Mouse (Mus musculus): ENCODE results near the gene Hscb. TPM values are rescaled to one million over a fixed set of nuclear protein-coding genes. Genes with fewer than 3 reads are reported as not detected.
"Not testable (repeated sequence)": the region's sequence is repeated elsewhere in the genome, so short reads cannot be mapped to it uniquely, and the experiment has no call there.

Hscb gene
- total RNA-seq, 2 experiments from 2014 or later: 16.4 to 20.7 TPM

DNA sequence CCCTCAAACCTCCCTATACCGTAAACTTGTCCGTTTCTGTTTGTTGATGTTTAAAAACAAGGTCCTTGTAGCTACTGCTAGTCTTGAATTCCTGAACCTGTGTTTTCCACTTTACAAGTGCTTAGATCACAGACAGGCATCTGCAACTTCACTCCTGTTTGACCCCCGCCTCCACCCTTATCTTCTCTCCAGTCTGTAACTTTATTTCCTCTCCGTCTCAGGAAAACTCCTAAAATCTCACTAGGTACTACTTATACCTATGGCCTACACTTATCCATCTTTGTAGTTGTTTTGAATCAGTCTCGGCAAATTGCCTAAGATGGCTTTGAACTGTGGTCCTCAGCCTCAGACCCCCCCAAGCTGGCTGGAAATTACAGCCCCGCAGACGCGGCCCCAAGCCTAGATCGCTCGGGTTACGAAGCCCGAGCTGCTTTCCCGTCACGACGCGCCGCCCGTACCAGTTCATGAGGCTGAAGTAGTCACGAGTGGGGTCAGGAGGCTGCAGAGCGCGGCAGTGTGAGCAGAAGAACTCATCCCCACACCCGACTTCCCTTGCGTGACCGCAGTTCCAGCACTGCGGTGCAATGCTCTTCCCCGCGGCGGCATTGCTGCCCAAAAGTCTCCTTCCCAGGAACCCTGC is 419 bp downstream of the Hscb start:
- DNase-seq: no peak
- intact Hi-C loops (cut with DNase I): loop anchor here (5.0 kb wide), 3 partner anchors 52 to 418 kb away; no protein-coding TSS in a partner anchor

DNA sequence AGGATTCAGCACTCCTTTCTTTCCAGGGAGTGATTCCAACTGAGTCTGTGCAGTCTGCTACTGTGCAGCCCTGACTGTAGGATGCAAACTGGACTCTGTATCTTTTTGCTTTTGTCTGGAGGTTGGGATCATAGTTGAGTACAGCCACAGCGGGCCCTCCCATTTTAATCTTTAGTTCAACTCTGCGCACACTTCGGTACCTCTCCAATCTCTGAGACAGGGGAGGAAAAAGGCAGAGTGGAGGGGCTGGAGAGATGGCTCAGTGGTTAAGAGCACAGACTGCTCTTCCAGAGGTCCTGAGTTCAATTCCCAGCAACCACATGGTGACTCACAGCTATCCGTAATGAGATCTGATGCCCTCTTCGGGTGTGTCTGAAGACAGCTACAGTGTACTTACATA is 1.6 kb downstream of the Hscb start:
- DNase-seq: not testable (repeated sequence)
- intact Hi-C loops (cut with DNase I): loop anchor here (5.0 kb wide), 3 partner anchors 51 to 419 kb away; no protein-coding TSS in a partner anchor

DNA sequence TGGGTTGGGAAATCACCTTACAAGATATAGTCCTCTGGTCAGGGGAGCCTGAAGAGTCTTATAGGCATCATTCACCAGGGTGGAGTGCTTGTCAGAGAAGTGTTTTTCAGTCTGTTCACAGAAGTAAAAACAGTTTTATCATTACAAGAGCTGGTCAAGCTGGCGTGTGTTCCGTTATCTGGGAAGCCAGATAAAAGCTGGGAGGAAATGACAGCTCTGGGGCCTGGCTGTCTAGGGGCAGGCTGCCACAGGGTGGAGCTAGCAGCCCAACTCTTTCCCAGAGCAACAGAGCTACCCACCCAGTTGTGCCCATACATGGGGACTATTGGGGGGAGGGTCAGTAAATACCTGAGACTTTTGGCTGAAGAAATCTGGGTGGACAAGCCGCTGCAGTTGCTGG is 3.6 kb downstream of the Hscb start:
- peak; percentile 73 to 75 for DNase-seq
- intact Hi-C loops (cut with DNase I): loop anchor here (1.0 to 5.0 kb wide), 4 partner anchors 49 to 421 kb away; no protein-coding TSS in a partner anchor

DNA sequence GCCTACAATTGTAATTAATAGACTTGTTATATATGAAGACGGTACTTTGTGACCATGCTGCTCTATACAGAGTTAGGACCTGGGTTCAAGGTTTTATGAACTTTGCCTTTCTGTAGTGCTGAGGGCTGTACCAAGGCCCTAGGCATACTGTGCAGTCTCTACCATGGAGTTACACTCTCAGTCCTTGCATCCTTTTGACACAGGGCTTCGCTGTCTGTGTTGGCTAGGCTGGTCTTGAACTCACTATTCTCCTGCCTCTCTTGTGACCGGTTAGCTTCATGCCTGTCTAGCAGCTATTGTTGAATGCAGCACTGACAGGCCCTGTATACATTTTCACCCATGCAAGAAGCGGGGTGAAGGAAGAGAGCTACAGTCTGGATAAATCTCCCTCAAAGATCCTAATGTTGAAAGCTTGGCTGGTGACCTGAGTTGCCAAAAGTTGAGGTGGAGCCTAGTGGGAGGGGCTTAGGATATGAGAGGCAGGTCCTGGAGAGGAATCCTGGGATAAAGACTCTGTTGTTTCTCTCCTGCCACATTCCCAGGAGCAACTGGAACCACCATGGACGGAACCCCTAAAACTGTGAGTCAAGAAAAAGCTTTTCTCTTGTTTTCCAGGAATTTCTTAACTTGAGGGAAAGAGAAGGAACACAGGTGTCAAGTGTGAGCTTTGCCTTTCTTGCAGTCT is 8.4 kb downstream of the Hscb start:
- intact Hi-C loops (cut with DNase I): no loop called here
- DNase-seq: no peak

DNA sequence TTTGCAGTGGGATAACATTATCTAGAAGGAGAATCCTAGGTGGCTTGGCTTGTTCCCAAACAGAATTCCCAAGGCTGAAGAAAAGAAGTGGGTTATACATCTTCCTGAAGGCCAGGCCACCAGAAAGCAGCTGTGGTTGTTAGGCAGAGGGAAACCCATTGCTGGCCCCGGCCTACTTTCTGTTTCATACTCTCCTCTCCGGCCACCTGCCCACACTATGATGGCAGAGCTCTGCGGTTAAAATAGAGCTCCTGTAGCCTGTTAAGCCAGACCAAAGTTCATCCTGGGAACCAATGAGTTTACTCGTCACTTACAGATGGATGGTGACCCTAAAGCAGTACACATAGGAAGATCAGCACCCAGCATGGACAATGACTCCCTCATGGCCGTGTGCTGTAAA is 12.0 kb downstream of the Hscb start:
- intact Hi-C loops (cut with DNase I): no loop called here

DNA sequence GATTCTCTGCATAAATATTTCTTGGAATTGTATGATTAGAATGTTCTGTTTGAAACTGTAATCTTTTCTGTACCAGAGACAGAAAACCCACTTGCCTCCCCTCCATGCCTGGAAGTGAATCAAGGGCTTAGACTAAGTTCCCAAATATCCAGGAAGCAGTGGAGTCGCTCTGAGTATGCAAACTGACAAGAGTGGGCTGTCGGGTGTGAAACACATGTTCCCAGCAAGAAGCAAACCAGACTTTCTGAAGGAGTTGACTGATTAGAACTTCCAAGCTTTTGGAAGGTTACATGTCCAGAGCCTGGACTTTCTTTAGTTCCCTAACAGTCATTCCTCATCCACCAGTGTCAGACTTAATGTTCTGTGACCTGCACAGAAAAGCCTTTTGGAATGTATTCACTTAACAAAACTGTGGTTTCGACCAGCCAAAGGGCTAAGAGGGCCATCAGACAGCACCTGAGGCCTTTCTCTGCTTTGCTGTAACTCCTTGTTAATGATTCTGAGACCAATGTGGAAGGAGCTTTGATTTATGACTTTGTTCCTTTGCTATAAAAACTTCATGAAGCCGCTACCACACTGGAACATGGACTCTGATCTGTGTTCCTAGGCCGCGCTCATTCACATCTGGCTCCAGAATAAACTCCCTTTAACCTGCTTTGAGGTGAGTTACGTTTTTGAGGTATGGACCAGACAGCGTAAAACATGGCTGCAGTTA is 12.6 kb downstream of the Hscb start:
- intact Hi-C loops (cut with DNase I): no loop called here
- DNase-seq: no peak

More for the DNA sequence above, 12.0 kb downstream of the Hscb start:
- DNase-seq: no peak

DNA sequence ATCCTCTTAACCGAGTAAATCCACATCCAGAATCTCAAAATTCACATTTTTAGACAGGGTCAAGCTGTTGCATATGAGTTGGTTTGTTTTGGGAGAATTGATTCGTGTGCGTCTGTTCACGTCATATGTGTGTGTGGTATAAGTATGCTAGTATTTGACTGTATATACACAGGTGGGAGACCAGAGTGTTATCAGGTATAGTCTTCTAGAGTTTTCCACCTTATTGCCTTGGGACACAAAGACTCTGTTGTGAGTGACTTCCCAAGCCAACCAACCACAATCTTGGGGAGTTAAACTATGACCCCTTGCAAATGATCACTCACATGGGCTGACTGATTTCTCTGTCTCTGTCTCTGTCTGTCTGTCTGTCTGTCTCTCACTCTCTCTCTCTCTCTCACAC is 15.2 kb downstream of the Hscb start:
- intact Hi-C loops (cut with DNase I): no loop called here
- no peak for DNase-seq

DNA sequence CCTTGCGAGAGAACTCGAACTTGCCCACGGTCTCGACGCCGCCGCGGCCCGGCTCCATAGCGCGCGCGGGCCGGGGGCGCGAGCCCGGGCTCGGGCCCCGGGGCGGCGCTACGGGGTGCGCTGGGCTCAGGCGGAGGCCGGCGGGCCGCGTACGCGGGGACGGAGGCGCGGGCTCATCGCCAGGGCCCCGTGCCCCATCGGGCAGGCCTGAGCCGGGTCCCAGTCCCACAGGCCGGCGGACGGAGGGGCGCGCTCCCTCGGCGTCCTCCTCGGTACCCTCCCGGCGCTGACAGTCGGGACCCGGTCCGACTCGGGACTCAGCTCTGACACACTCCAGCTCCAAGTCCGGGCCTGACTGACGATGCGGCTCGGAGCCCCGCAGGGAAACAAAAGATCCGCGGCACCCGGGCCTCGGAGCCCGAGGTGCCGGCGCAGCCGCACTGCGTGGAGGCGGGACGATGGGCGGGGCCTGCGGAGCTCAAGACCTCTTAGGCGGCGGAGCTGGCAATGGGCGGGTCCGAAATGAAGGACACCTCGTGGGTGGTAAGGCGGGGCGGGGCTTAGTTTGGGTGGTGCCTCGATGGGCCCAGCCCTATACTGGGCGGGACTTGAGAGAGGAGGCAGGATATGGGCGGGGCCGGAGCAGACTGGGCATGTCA is 29.8 kb downstream of the Hscb start, which contains the start of gene Ulk1:
Gene Ulk1, minus strand, starts transcription at position 431 of the 659 bp plus-strand sequence.
- intact Hi-C loops (cut with DNase I): loop anchor here (2.0 kb wide), 1 partner anchor 29 kb away; the partner anchor contains the start of gene Pus1
- peak; percentile 99 to 100 for DNase-seq

DNA sequence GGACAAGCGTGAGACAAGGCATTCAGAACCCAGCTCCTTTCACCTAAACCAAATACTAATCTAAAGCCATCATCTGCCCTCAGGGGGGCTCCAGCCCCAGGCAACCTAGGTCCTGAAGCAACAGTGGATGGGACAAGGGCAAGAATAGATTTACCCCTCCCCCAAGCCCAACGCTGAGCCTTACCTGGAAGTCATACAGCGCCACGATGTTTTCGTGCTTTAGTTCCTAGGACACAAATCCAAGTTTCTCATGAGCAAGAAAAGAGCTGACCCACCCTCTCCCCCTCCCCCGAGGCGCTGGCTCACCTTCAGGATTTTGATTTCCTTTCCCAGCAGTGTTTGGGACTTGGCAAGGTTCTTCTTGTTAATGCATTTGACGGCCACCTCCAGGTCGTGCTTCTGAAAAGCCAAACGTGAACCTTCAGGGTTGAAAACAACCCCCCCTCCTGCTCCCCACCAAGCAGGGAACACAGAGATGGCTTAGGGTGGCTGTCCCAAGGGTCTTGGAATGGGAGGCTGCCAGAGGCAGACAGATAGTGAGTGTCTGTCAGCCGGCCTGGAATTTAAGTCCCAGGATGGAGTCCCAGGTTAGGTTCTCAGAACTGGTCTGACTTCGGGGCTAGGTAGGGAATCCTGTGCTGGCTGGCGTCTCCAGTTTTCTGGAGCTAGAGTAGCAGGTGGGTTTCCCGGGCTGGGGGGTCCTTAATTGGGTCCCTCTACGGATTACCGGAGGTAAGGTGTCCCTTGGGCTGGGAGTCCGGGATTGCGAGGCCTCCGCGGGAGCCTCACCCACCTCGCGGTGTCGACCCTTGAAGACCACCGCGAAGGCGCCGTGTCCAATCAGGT is 30.5 kb downstream of the Hscb start:
- peak; percentile 27 to 50 for DNase-seq
- intact Hi-C loops (cut with DNase I): loop anchor here (2.0 kb wide), 1 partner anchor 28 kb away; the partner anchor contains the start of gene Pus1

DNA sequence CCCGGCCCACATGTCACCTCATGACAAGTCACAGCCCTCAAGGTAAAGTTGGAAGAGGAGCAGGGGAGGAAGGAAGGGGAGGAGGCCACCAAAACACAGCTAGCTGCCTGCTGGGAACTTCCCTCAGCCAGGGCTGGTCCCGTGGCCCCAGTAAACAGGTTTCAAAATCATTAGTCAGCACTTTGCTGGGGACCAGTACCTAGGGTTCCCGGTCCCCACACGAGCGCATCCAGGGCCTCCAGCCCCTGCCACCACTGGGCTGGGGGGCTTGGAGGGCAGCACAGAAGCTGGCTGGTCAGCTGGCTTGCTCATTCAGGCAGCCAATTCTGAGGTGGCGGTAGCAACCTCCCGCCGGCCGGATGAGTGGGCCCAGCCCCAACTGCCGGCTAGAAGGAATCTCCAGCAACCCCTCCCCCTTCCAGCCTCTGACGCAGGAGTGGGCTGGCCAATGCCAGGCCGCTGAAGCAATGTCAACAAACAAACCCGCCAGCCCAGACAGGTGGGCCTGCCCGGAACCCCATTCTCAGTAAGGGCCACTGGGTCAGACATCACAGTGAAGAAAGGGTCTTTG is 31.4 kb downstream of the Hscb start:
- intact Hi-C loops (cut with DNase I): loop anchor here (2.0 kb wide), 1 partner anchor 27 kb away; the partner anchor contains the start of gene Pus1
- peak; percentile 88 to 92 for DNase-seq

DNA sequence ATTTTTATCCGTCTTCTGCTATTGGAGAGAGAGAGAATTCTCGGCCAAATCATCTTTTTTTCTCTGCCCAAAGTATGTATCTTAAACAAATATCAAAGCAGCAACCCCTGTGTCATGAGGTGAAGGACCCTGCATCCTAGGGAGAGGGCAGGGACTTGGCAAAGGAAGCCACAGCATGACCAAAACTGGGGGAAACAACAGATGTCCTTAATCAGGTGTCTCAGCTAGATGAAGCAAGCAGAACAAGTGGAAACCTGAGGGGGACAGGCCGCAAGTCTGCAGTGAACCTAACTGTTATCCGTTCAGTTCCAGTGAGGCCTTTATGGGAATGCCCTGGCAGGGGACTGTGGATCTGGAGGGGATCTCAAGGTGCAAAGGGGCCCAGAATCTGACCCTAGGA is 32.1 kb downstream of the Hscb start:
- intact Hi-C loops (cut with DNase I): no loop called here
- no peak for DNase-seq

DNA sequence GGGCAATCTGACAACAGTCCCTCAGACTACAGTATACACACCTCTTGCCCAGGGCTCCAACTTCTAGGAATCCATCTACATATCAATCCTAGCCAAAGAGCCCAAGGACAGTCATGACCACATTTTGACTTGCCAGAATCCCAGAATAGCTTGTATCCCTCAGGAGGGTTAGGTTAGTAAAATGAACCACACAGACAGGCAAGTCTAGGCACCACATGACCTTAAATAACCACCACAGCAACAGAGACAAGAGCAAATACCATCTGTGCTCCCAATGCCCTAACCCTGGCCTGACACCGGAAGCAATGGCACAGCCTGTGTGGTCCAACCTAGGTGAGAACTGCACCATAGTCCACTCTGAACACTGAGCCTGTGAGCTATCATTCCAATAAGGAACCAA is 32.9 kb downstream of the Hscb start:
- no peak for DNase-seq
- intact Hi-C loops (cut with DNase I): no loop called here

DNA sequence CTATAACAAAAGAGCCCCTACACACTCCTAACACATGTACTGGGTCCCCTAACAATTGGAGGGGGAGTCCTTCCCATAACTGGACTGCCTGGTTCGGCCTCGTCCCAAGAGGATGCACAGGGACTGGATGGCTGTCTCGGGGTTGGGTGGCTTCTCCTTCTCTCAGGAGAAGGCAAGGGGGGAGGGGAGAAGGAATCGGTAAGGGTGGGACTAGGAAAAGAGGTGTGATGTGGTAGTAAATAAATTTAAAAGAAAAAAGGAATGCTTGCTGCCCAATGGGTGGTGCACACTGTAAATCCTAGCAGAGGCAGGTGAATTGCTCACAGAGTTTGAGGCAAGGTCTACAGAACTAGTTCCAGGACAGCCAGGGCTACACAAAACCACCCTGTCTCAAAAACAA is 33.4 kb downstream of the Hscb start:
- no peak for DNase-seq
- intact Hi-C loops (cut with DNase I): no loop called here

DNA sequence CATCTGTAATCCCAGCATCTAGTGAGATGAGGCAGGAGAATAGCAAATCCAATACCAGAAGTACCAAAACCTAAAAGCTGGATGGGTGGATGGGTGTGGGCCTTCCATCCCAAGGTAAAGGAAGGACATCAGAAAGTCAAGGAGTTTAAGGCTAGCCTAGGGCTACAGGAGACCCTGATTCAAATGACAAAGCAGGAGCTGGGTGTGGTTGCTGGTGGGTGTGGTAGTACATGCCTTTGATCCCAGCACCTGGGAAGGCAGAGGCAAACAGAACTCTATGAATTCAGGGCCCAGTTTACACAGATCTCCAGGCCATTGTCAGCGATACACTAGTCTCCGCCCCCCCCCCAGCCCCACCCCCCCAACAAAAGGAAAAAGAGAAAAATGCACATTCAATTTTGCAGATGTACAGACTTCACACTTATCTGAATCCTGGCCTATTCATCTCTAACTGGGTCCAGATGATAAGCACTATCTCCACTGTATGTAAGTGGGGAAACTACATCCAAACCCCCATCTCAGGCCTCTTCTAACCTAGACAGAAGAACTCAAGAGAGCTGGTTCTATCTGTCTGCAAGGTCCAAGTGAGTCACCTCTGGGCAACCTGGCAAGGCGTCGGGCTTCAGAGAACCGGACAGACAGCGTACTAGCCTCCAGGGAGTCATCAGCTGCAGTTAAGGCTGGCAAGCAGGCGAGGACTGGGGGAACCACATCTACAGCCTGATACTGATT is 35.4 kb downstream of the Hscb start:
- no peak for DNase-seq
- intact Hi-C loops (cut with DNase I): no loop called here

DNA sequence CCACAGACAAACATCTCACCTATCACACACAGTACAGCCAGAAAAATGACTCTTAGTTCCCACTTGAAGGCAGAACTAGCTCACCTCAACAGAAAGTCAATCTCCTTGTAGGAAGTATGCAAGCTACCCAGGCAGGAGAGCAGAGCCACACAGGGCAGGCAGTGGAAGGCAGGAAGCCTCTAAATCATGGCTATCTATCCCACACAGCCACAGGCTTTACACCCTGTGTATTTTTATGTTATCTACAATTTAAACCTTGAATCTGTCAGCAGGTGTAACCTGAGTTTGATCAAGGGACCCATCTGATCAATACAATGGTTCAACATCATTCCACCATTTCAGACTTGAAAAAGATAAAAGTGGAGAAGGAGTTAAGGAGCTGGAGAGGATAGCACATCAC is 36.8 kb downstream of the Hscb start:
- intact Hi-C loops (cut with DNase I): no loop called here
- no peak for DNase-seq

DNA sequence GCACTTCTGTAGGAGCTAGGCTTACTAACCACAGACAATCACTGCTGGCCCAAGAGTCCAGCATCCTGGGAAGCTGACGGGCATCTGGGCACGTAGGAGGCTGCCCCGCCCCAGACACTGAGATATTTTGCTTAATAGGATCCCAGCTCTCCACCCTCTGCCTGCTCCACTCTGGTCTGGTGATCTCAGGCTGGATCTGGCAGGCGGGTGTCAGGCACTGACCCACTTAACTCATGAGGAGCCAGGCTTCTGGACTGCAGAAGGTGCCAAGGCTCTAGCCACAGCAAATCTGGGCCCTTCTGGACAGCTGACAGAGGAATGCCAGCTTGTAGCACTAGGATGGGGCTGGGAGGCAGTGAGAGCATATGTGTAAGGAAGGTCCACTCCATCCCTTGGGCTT is 37.4 kb downstream of the Hscb start:
- DNase-seq: peak in 1 of 2 experiments; percentile 32
- intact Hi-C loops (cut with DNase I): no loop called here

DNA sequence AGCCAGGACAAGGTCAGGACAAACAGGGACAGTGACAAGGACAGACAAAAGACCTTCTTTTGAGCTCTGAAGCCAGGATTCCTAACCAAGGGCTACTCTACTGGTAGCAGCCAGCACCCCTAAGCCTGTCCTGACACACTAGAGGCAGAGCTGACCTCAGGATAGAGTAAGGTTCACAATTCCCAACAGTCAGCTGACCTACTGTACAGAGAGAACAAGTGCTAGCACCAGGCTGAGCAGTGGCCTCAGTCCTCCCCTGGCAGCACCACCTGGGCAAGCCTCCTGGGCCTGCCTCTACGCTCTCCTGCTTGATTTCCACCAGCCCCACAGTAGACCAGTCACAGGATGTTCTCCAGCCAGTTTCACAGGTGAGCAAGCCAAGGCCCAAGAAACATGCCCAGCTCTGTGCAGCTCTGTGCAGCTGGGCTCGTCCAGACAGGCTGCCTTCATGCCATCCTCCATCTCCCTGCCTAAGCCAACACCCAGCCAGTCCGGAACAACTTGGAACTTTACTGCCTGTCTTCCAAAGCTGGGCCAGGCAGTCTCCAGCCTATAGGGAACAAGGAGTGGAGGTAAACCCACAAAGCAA is 38.4 kb downstream of the Hscb start:
- intact Hi-C loops (cut with DNase I): no loop called here
- no peak for DNase-seq

DNA sequence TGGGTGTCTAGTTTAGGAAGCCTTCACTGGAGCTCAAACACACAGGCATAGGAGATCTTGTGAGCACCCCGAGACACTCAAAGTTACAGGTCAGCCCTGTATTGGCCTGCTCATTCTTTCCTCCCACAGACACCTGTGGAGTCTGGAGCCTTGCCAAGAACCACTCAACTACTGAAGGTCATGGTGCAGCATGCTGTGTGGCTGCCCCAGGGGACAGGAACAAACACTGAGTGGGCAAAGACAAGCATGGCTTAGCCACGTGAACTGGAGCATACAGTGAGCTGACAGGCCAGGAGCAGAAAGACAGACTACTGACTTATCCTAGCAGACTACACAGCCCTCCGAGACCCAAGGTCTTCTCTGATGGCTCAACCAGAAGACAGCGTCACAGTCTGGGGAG is 41.9 kb downstream of the Hscb start:
- intact Hi-C loops (cut with DNase I): no loop called here
- DNase-seq: peak in 1 of 2 experiments; percentile 50
